Mouse (Mus musculus) ES-Bruce4 (cell line): ENCODE data around the gene Arl6ip5.

Experiments
- CTCF ChIP-seq: IDR thresholded peaks from one replicate; pipeline ENCODE4 v1.8.1; 2011; ENCODE audit warnings: low read depth, low read length
- POLR2A ChIP-seq: IDR thresholded peaks from one replicate; pipeline ENCODE4 v1.8.1; 2011; ENCODE audit warnings: low read length; ENCODE audit not compliant: insufficient read depth

- TF ChIP-seq CTCF, result no peak
- TF ChIP-seq POLR2A, result no peak
Measured at GRCm38 (mm10) chr6:97236088-97236487, 25.6 kb downstream of the Arl6ip5 start.
